Mouse (Mus musculus): ENCODE measurements around the gene Prtn3.

DNA sequence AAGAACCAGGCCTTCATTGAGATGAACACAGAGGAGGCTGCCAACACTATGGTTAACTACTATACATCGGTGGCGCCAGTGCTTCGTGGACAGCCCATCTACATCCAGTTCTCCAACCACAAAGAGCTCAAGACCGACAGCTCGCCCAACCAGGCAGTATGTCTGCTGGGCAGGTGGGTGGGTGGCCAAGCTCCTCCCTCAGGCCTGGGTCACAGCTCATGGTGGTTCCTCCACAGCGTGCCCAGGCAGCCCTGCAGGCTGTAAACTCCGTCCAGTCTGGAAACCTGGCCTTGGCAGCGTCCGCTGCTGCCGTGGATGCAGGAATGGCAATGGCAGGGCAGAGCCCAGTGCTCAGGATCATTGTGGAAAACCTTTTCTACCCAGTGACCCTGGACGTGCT lies 15.2 kb upstream of the Prtn3 start:
- no peak for TF ChIP-seq CTCF (IDR thresholded peaks at IDR 0.05; ENCODE audit: borderline replicate concordance, insufficient read depth, low read length)
- TF ChIP-seq POLR2A (IDR thresholded peaks at IDR 0.05; ENCODE audit: low read depth, low read length): no peak

Measured in embryonic fibroblast, embryonic 13.5 days (primary cell).